Mouse (Mus musculus) kidney, embryonic 14.5 days (tissue): ENCODE results near the gene Scin. TPM values are rescaled to one million over a fixed set of nuclear protein-coding genes. Genes with fewer than 3 reads are reported as not detected.

ENCODE experiments used
- ATAC-seq: fragments of 200-750 bp; cut with Nextera tagmentation; 2 replicates; pipeline ENCODE4 v1.8.0; 2017; ENCODE audit warnings: moderate number of reproducible peaks, mild to moderate bottlenecking, moderate TSS enrichment, moderate library complexity; ENCODE audit not compliant: low FRiP score, low TSS enrichment
- H3K27ac ChIP-seq: fragments of 300-500 bp; sonication (generic); 2 replicates; pipeline ENCODE4 v1.5.1; 2014; ENCODE audit warnings: low read depth, mild to moderate bottlenecking, low read length, moderate library complexity, mixed read lengths
- H3K27me3 ChIP-seq: fragments of 300-500 bp; sonication (generic); 2 replicates; pipeline ENCODE4 v1.6.1; 2014; ENCODE audit warnings: mild to moderate bottlenecking, low read length; ENCODE audit not compliant: control insufficient read depth, insufficient read depth
- H3K36me3 ChIP-seq: fragments of 300-500 bp; sonication (generic); 2 replicates; pipeline ENCODE4 v1.6.1; 2014; ENCODE audit warnings: low read length, mixed read lengths; ENCODE audit not compliant: control insufficient read depth, insufficient read depth
- H3K4me1 ChIP-seq: fragments of 300-500 bp; sonication (generic); 2 replicates; pipeline ENCODE4 v1.6.1; 2014; ENCODE audit warnings: low read length, mixed read lengths; ENCODE audit not compliant: control insufficient read depth, insufficient read depth
- H3K4me2 ChIP-seq: fragments of 300-500 bp; sonication (generic); replicated peaks from 2 replicates; pipeline ENCODE4 v1.6.1; 2014; ENCODE audit warnings: low read depth, mild to moderate bottlenecking, low read length
- H3K4me3 ChIP-seq: fragments of 300-500 bp; sonication (generic); 2 replicates; pipeline ENCODE4 v1.5.1; 2014; ENCODE audit warnings: mild to moderate bottlenecking, low read length
- H3K9ac ChIP-seq: fragments of 300-500 bp; sonication (generic); 2 replicates; pipeline ENCODE4 v1.6.1; 2014; ENCODE audit warnings: low read depth, mild to moderate bottlenecking, low read length, moderate library complexity
- H3K9me3 ChIP-seq: fragments of 300-500 bp; sonication (generic); 2 replicates; pipeline ENCODE4 v1.6.1; 2016; ENCODE audit warnings: low read length; ENCODE audit not compliant: control insufficient read depth
- WGBS: fragments of 180-500 bp; shearing (Covaris S2); extraction: QIAGEN DNeasy Blood & Tissue Kit; methylation state at CpG from one replicate; pipeline ENCODE4 v1.1.7; 2014; 5-methylcytosine and 5-hydroxymethylcytosine counted together
- polyA plus RNA-seq: library from polyadenylated mRNA; unstranded; fragments of >200 nt; fragmentation: Nextera tagmentation; extraction: Ambion mirVana; gene quantifications from 2 replicates; pipeline ENCODE4 v1.2.1, GENCODE M21; 2014

Gene Scin
- polyA plus RNA-seq, 1 experiment from 2014 or later, result 8.4 TPM

DNA sequence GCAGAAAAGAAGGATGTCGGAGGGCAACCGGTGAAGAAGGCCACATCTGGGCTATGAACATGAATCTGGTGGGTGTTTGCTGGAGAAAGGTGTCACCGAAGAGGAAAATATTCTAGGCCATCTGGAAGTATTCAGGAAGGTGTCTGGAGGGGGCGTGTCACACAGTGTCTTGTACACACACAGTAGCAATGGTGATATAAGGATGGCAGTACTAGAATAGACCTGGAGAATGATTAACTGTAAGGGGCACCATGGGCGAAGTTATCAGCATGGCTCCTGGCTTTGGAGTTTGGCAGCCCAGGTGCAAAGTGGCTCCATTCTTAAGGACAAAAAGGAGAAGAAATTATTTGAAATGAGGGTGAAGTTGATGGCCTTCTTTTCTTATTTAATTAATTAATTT lies 17.8 kb downstream of the Scin start:
- Histone ChIP-seq H3K27ac (no peak overlapping the region), H3K9ac (no peak overlapping the region), H3K27me3 (no peaks in the 10 kb centered on the region), H3K4me3 (no peak overlapping the region), H3K4me1 (no peaks in the 10 kb centered on the region), H3K9me3 (no peaks in the 10 kb centered on the region), H3K4me2 (no peak overlapping the region), H3K36me3 (no peaks in the 10 kb centered on the region)
- ATAC-seq, result no peak
- 87% methylated on average over 5 of the region's 5 CpGs for WGBS

DNA sequence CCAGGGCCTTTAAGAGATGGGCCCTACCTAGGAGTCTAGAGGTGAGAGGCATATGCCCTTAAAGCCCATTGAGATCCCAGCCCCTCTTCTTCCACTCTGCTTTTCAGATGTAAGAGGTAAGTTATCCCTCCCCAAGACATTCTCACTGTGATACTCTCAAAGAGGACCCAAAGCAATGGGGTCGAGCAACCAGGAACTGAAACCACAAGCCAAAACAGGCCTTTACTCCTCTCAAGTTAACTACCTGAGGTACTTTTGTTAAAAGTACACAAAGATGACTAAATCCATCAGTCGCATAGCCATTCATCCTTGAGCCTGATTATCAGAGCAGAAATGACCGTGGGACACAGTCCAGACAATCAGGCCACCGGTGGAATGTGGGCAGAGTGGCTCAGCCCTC lies 19.1 kb downstream of the Scin start:
- Histone ChIP-seq H3K36me3 (no peaks in the 10 kb centered on the region), H3K9ac (no peak overlapping the region), H3K27ac (no peak overlapping the region), H3K27me3 (no peaks in the 10 kb centered on the region), H3K4me3 (no peak overlapping the region), H3K4me2 (no peak overlapping the region), H3K9me3 (no peaks in the 10 kb centered on the region), H3K4me1 (no peaks in the 10 kb centered on the region)
- WGBS, result 87% methylated on average over 4 of the region's 4 CpGs
- ATAC-seq, result no peak

GRCm38 (mm10) chr12:40114020-40114419 lies 20.0 kb downstream of the Scin start:
- Histone ChIP-seq H3K36me3 (no peaks in the 10 kb centered on the region), H3K9me3 (no peaks in the 10 kb centered on the region), H3K4me2 (no peak overlapping the region), H3K4me3 (no peak overlapping the region), H3K27ac (no peak overlapping the region), H3K27me3 (no peaks in the 10 kb centered on the region), H3K4me1 (no peaks in the 10 kb centered on the region), H3K9ac (no peak overlapping the region)
- ATAC-seq, result no peak
- 82% methylated on average over 3 of the region's 3 CpGs for WGBS

DNA sequence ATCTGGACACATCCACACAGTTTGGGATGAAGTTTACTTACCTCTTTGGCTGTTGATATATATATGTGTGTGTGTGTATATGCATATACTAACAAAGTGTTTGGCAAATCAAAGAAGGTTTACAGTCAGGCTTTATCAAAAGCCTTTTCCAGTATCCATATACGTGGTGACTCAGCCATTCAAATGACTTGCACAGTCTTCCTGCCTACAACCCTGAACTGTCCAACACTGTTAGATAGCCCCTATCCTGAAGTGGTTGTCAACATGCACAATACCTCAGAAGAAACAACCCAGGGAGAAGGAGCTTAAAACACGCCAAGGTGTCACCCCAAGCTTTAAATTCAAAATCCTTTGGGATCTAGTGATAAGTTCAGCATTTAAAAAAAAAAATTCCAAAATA lies 20.4 kb downstream of the Scin start:
- H3K4me2 ChIP-seq, result no peak overlapping the region
- H3K27me3 ChIP-seq, result no peaks in the 10 kb centered on the region
- no peak for ATAC-seq
- no peak overlapping the region for H3K9ac ChIP-seq
- H3K36me3 ChIP-seq, result no peaks in the 10 kb centered on the region
- WGBS, result 69% methylated on average over 2 of the region's 2 CpGs
- no peaks in the 10 kb centered on the region for H3K4me1 ChIP-seq
- H3K27ac ChIP-seq, result no peak overlapping the region
- H3K9me3 ChIP-seq, result no peaks in the 10 kb centered on the region
- no peak overlapping the region for H3K4me3 ChIP-seq

DNA sequence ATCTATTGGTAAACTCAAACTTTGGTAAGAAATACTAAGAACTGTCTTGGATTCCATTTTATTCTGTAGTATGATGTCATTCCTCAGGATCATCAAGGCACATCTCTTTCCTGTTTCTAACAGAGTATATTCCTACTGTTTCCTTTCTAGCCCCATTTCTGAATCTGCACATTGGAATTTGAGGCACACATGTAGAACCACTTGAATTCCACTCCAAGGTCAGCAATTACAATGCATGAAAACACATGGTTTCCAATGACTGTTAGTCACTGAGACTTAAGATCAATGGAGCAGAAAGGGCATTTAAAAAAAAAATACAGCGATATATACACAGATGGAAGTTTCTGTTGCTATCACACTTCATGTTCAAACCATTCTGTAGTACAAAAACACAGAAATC lies 24.8 kb downstream of the Scin start:
- 55% methylated on average over 1 of the region's 1 CpGs for WGBS
- Histone ChIP-seq H3K4me2 (no peak overlapping the region), H3K4me1 (0 out of 2 replicates have a peak, but pooled peaks cover 4% of the 10 kb centered on the region), H3K36me3 (no peaks in the 10 kb centered on the region), H3K27me3 (no peaks in the 10 kb centered on the region), H3K27ac (no peak overlapping the region), H3K9ac (no peak overlapping the region), H3K9me3 (no peaks in the 10 kb centered on the region), H3K4me3 (no peak overlapping the region)
- no peak for ATAC-seq

- 0 out of 2 replicates have a peak, but pooled peaks cover 4% of the 10 kb centered on the region for H3K4me1 ChIP-seq
- H3K4me2 ChIP-seq, result no peak overlapping the region
- no peaks in the 10 kb centered on the region for H3K36me3 ChIP-seq
- no peak overlapping the region for H3K27ac ChIP-seq
- H3K27me3 ChIP-seq, result no peaks in the 10 kb centered on the region
- no peak overlapping the region for H3K4me3 ChIP-seq
- H3K9me3 ChIP-seq, result no peaks in the 10 kb centered on the region
- ATAC-seq, result no peak
- 73% methylated on average over 2 of the region's 2 CpGs for WGBS
- no peak overlapping the region for H3K9ac ChIP-seq
Observed at GRCm38 (mm10) chr12:40108143-40108542, 25.9 kb downstream of the Scin start.

GRCm38 (mm10) chr12:40106874-40107273 lies 27.2 kb downstream of the Scin start:
- H3K4me1 ChIP-seq, result 0 out of 2 replicates have a peak, but pooled peaks cover 4% of the 10 kb centered on the region
- no peak overlapping the region for H3K4me3 ChIP-seq
- H3K9ac ChIP-seq, result no peak overlapping the region
- no peak overlapping the region for H3K4me2 ChIP-seq
- no peaks in the 10 kb centered on the region for H3K9me3 ChIP-seq
- peak; percentile 39 for ATAC-seq
- 37% methylated on average over 5 of the region's 5 CpGs for WGBS
- H3K36me3 ChIP-seq, result no peaks in the 10 kb centered on the region
- no peak overlapping the region for H3K27ac ChIP-seq
- H3K27me3 ChIP-seq, result no peaks in the 10 kb centered on the region

DNA sequence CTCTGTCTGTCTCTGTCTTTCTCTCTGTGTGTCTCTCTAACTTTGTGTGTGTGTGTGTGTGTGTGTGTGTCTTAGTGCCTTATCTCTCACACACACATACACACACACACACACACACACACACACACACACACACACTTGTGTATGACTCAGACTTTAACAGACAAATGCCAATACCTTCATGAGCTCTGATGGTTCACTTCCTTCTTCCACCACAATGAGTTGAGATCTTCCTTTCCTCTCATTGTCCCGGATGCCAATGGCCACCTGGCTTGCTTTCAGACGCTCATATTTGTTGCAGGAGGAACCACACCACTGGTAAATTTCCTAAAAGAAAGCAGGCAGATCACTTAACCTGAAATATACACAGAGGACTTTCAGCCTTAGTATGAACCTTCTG lies 29.3 kb downstream of the Scin start:
- Histone ChIP-seq H3K9ac (no peak overlapping the region), H3K27ac (no peak overlapping the region), H3K4me1 (0 out of 2 replicates have a peak, but pooled peaks cover 4% of the 10 kb centered on the region), H3K4me3 (no peak overlapping the region), H3K36me3 (no peaks in the 10 kb centered on the region), H3K9me3 (no peaks in the 10 kb centered on the region), H3K4me2 (no peak overlapping the region), H3K27me3 (no peaks in the 10 kb centered on the region)
- no peak for ATAC-seq
- 72% methylated on average over 2 of the region's 2 CpGs for WGBS

- Histone ChIP-seq H3K4me2 (no peak overlapping the region), H3K27ac (no peak overlapping the region), H3K36me3 (no peaks in the 10 kb centered on the region), H3K4me3 (no peak overlapping the region), H3K9me3 (no peaks in the 10 kb centered on the region), H3K4me1 (0 out of 2 replicates have a peak, but pooled peaks cover 4% of the 10 kb centered on the region), H3K27me3 (no peaks in the 10 kb centered on the region), H3K9ac (no peak overlapping the region)
- ATAC-seq, result no peak
- 95% methylated on average over 2 of the region's 2 CpGs for WGBS
Observed at GRCm38 (mm10) chr12:40102359-40102758, 31.7 kb downstream of the Scin start.
